Mouse (Mus musculus): Measurements from ENCODE around the gene Btbd2. TPM values are rescaled to one million over a fixed set of nuclear protein-coding genes. Genes with fewer than 3 reads are reported as not detected.
A peak's percentile ranks its signal among the peaks of the same experiment; 100 is the strongest.

The Btbd2 gene
- total and polyA plus RNA-seq, 3 experiments: 43.1 to 81.8 TPM; not detected in 1

DNA sequence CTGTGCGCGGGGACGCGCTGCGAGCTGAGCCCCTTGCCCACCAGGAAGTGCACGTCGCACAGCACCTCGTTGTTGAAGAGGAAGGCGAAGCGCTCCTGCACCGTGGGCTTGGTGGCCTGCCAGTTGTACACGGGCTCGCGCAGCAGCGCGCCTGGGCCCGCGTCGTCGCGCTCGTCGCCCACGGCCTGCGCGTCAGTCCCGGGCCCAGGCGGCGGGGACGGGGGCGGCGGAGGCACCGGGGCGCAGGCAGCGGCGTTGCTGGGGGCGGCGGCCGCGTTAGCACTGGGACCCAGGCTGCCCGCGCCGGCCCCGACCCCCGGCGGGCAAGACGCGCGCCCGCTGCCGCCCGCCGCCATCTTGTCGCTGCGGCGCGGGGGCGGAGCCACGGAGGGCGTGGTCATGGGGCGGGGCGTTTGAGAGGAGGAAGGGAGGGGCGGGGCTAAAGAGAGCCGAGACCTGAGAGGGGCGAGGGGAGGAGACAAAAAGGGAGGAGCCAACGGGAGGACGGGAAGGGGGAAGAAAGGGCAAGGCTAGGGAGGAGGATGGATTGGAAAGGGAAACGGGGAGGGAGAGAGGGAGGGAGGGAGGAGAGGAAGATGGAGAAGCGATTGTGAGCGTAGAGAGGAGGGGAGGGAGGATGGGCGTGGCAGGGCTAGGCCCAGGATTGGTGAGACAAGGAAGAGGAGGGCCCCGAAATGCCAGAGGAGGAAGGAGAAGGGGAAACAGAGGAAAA is 575 bp downstream of the Btbd2 start:
- peak; percentile 98 for DNase-seq (ENCODE audit: low read depth, low spot score)
- TF ChIP-seq POLR2AphosphoS5 (IDR thresholded peaks at IDR 0.05; ENCODE audit: borderline replicate concordance, low read depth, low read length) (no peak), MYC (IDR thresholded peaks at IDR 0.05; ENCODE audit: low read depth, low read length) (no peak), TCF12 (IDR thresholded peaks at IDR 0.05; ENCODE audit: low read depth, low read length) (peak; percentile 50; the same call in 1 of the 2 replicates), POLR2A (IDR thresholded peaks at IDR 0.05; ENCODE audit: control insufficient read depth in 1 of 2, insufficient read depth in 1 of 2, low read depth in 1 of 2, low read length in 2 of 2, poor library complexity in 1 of 2) (peak; percentile 43 to 91; a peak in 3 of 4 replicates), BHLHE40 (IDR thresholded peaks at IDR 0.05; ENCODE audit: borderline replicate concordance, low read depth, low read length) (peak; percentile 12; the same call in 1 of the 2 replicates), ETS1 (IDR thresholded peaks at IDR 0.05; ENCODE audit: low read depth, low read length) (peak; percentile 36; the same call in 1 of the 2 replicates), UBTF (IDR thresholded peaks at IDR 0.05; ENCODE audit: borderline replicate concordance, insufficient read depth, low read depth, low read length) (no peak), ZC3H11A (IDR thresholded peaks at IDR 0.05; ENCODE audit: low read depth, low read length) (0 out of 2 replicates have a peak, but pooled peaks have one; percentile 8), ZNF384 (IDR thresholded peaks at IDR 0.05; ENCODE audit: low read depth, low read length) (0 out of 2 replicates have a peak, but pooled peaks have one; percentile 7), MXI1 (IDR thresholded peaks at IDR 0.05; ENCODE audit: low read depth, low read length) (peak; percentile 28; the same call in 1 of the 2 replicates), MAFK (IDR thresholded peaks at IDR 0.05; ENCODE audit: borderline replicate concordance, low read depth, low read length) (no peak), SIN3A (IDR thresholded peaks at IDR 0.05; ENCODE audit: low read length) (peak; percentile 63), GABPA (IDR thresholded peaks at IDR 0.05; ENCODE audit: low read depth, low read length) (no peak), RCOR1 (IDR thresholded peaks at IDR 0.05; ENCODE audit: low read depth, low read length) (peak; percentile 76), MEF2A (IDR thresholded peaks at IDR 0.05; ENCODE audit: extremely low read depth, insufficient replicate concordance, low read depth, low read length, poor library complexity, severe bottlenecking) (no peak), NELFE (IDR thresholded peaks at IDR 0.05; ENCODE audit: low read depth, low read length) (peak; percentile 60), TBP (IDR thresholded peaks at IDR 0.05; ENCODE audit: low read depth, low read length) (peak; percentile 46; the same call in 1 of the 2 replicates), MAZ (IDR thresholded peaks at IDR 0.05; ENCODE audit: low read depth, low read length) (peak; percentile 90), USF1 (IDR thresholded peaks at IDR 0.05; ENCODE audit: low read depth, low read length) (0 out of 2 replicates have a peak, but pooled peaks have one; percentile 14), EP300 (IDR thresholded peaks at IDR 0.05; ENCODE audit: low read depth in 1 of 2, low read length in 2 of 2) (peak in 1 of 2 experiments; percentile 36; a peak in 1 of 4 replicates), NRF1 (IDR thresholded peaks at IDR 0.05; ENCODE audit: insufficient read depth, low read depth, low read length, poor library complexity, severe bottlenecking) (no peak), ELF1 (IDR thresholded peaks at IDR 0.05; ENCODE audit: low read depth, low read length) (peak; percentile 62), HCFC1 (IDR thresholded peaks at IDR 0.05; ENCODE audit: low read depth, low read length) (peak; percentile 63; the same call in 1 of the 2 replicates), SMC3 (IDR thresholded peaks at IDR 0.05; ENCODE audit: low read depth, low read length) (no peak)
- H3K36me3 ChIP-seq (ENCODE audit: control insufficient read depth in 1 of 2, insufficient read depth in 2 of 2, low read length in 2 of 2): peaks cover 0 to 9% of the 10 kb centered on the region in 2 experiments; a peak in 2 of 4 replicates
- H3K4me1 ChIP-seq (ENCODE audit: control insufficient read depth in 1 of 2, insufficient read depth in 2 of 2, low read length in 2 of 2): peaks cover 3 to 21% of the 10 kb centered on the region in 2 experiments
- H3K4me3 ChIP-seq (ENCODE audit: control insufficient read depth in 1 of 2, insufficient read depth in 1 of 2, low read depth in 2 of 2, low read length in 2 of 2): peak overlapping the region; percentile 86 to 92
- peaks cover 8% of the 10 kb centered on the region for H3K79me2 ChIP-seq (ENCODE audit: control insufficient read depth, insufficient read depth, low read length, poor library complexity)
- no peaks in the 10 kb centered on the region for H3K27me3 ChIP-seq (ENCODE audit: control insufficient read depth in 1 of 2, insufficient read depth in 2 of 2, low read length in 2 of 2)
- H3K9ac ChIP-seq (ENCODE audit: control insufficient read depth, low read depth, low read length, poor library complexity, severe bottlenecking): peak overlapping the region; percentile 90
- peak overlapping the region; percentile 34; the same call in 1 of the 2 replicates for H3K27ac ChIP-seq (ENCODE audit: control insufficient read depth, low read depth, low read length)
- H3K9me3 ChIP-seq (replicated peaks; ENCODE audit: insufficient read depth, low read length): no peaks in the 10 kb centered on the region
